Mouse (Mus musculus) kidney, adult 11 months (tissue): ENCODE measurements around the gene Fbxo34.
"Not testable (repeated sequence)": the region's sequence is repeated elsewhere in the genome, so short reads cannot be mapped to it uniquely, and the experiment has no call there.

Experiments
- DNase-seq: peaks from one replicate; pipeline ENCODE4 v3.0.0; 2022

Gene Fbxo34

DNA sequence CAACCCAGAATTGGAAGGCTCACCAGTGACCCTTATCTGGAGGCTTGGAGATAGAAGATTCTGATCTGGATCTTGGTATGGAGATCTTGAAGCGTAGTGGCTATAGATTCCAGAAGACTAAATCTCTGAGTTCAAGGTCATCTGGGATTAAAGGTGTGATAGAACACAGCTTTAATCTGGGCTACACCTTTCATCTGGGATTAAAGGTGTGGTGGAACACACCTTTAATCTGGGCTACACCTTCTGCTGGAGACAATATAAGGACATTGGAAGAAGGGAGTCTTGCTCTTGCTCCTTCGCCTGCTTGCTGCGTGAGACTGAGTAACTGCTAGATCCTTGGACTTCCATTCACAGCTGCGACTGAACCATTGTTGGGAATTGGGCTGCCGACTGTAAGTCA is at the start of gene Fbxo34:
Fbxo34 (plus strand) TSS at position 301 of the 400 bp plus-strand sequence.
- not testable (repeated sequence) for DNase-seq

DNA sequence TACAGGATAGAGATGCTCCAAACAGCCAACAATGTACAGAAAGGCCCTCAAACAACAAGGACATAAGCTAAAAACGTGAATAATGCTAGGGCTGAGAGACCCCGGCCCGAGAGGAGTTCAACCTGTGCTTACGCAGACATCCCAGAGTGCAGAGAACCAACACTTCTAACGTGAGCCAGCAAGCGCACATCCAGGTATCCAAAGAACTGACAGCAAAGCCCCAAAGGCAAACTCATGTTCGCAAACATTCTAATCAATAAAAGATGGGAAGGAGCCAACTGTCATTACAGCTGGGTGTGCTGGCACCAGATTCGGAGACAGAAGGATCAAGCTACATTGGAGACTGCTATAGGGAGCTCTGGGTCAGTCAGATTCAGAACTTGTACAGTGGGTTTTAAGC is 47.5 kb upstream of the Fbxo34 start:
- DNase-seq: no peak

DNA sequence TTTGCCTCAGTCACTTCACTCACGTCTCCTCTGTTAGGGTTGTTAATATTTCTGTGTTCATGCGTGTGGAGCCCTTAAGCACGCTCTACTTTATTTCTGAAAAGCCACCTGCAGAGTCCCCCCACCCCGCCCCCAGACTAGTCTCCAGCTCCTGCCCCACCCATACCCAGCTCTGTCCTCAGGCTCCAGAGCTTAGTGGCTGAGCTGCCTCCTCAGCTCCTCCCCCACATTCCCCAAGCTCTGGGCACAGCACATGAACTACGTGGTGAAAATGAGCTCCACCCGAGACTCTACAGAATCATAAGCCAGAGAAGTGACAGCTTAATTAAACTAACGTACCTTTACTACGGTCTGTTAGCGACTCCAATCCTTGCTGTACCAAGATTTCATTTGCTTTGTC is 44.2 kb upstream of the Fbxo34 start:
- no peak for DNase-seq

DNA sequence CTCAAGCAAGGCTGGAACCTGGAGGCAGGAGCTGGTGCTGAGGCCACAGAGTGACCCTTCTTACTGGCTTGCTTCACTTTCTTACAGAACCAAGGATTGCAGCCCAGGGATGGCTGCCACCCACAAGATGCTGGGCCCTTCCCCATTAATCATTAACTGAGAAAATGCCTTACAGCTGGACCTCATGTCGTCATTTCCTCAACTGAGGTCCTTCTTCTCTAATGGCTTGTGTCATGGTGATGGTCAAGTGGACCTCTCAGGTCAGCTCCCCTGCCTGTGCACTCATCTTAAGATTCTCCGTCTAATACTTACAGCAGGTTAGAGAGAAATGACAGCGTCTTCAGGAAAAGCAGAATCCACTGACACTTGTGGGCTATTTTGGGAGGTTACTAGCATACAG is 32.9 kb upstream of the Fbxo34 start:
- no peak for DNase-seq

DNA sequence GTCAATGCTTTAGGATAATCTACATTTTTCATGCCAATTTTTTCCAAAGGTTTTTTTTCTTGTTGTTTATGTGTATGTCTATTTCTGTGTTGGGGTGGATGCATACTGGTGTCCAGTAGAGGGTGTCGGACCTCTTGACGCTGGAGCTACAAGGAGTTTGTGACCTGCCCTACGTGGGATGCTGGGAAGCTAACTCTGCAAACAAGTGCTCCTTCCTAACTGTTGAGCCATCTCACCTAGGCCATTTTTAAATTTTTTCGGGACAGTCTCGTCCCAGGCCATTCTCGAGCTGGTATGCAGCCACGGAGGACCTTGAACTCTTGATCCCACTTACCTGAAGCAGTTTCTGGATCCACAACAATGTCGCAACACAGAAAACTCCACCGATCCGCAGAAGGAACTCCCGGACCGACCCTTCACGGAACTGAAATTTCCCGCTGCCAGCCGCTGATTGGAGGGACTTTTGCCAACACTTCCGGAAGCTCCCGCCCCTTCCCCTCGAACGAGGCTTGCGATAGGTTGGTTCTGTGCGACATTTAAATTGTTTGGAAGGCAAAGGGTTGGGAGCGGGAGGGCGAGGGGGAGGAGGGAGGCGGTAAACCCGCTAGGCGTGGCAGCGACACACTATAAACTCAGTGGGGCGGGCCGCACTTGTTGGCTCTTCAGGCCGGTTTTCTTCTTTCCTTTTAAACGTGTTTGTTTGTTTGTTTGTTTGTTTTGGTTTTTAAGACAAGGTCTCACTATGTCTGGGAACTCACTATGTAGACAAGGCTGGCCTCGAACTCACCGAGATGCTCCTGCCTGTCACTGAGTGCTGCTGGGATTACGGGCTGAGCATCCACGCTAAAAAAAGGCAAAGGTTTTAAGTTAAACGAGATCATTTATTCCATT is 32.2 kb upstream of the Fbxo34 start, which contains the start of gene Dlgap5:
Dlgap5 (minus strand) TSS at position 633 of the 891 bp plus-strand sequence.
- DNase-seq: peak; percentile 89

DNA sequence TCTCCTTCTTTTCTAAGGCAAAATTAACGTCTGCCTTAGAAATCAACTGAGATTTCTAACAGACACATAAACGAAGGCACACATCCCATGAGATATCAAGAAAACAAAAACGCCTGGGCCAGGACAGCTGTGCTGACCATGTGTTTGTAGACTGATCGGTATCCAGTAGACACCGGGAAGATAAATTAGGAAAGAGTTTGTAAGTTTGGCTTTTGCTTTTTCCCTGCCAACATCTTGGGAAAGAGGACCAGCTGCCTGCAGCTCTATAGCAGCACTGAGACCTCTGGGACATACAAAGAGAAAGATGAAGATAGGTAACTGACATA is 31.6 kb upstream of the Fbxo34 start:
- DNase-seq: no peak

DNA sequence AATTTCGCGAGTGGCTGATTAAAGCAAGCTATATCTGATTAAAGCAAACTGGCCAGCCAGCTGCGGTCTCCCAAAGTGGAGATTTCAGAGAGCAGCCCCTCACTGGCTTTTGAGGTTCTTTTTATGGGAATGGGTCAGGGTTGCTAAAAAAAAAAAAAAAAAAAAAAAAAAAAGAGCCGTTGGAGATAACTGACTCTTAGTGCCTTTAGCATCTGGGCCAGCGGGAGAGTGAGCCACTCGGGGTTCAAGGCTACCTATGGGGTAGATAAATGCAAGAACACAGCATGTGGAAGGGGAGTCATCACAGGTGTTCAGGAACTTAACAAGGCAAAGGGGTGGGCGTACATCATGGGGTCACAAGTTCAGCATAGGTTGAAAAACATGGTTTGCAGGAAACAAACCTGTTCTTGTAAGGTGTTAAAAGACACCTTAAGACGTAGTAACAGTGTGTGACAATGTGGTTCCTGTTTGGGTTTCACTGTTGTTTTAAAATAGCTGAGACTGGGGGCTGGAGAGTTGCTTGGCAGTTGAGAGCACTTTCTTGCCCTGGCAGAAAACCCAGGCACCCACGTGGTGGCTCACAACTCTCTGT is 31.1 kb upstream of the Fbxo34 start:
- no peak for DNase-seq

DNA sequence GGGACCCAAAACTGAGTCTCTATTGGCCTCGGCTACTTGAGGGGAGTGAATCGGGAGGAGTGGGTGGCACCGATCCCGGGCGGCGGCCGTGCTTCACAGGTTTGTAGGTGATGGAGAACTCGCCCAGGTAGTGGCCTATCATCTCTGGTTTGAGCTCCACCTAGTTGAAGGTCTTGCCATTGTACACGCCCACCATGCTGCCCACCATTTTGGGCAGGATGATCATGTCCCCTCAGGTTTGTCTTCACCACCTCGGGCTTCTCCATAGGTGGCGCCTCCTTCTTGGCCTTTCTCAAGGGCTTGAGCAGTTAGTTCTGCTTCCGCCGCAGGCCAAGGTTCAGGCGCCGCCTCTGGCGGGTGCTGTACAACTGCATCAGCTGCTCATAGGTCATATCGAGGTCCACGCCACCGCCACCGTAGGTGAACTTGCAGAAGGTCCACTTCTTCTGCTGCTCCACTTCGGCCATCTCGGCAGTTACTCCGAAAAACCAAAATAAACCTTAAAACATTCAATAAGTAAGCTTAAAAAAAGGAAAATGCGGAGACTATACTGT is 30.4 kb upstream of the Fbxo34 start:
- DNase-seq: no peak

DNA sequence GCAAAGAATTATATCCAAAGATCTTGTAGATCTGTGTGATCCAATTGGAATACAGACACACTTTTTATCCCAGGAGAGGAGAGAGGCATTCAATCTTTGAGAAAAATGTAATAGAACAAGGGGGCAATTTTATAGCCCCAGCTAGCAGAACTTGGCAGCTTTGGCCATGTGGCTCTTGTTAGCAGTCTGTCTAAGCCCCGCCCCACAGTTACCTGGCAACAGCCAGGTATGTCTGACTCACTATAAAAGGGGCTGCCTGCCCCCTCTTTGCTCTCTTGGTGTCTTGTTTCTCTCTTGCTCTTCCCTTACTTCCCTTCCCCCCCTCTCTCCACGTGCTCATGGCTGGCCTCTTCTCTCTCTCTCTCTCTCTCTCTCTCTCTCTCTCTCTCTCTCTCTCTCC is 28.6 kb upstream of the Fbxo34 start:
- no peak for DNase-seq

DNA sequence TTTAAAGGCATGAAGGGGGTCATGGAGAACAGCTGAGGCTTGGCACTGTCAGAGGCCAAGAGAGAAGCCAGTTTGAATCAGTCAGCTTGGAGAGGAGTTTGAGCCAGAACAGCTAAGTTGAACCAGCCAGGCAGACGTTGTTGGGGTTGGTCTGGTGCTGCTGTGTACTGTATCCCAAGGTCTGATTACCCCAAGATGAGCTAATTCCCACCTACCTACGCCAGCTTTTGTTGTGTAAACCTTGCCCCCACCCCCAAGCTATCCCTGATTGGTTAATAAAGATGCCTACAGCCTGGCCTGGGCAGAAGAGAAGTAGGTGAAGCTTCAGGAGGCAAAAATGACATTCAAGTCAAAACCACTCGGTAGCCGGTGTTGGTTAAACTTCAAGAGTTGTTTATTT is 27.8 kb upstream of the Fbxo34 start:
- DNase-seq: no peak

DNA sequence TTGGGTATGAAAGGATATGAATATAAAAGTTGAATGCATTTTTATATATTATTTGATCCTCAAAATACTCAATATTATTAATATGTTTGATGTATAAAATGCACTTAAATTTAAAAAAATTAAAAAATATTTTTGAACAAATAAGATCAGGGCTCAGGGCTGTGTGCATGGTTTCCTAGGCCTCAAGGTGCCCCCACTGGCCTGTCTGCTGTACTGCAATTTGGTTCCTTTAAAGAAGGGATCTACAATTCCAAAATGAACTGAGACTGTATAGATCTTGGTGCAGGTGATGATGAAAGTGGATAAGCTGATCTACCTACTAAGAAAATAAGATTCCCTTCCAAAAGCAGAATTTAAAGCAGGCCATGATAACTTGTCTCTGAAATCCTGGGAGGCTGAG is 17.2 kb upstream of the Fbxo34 start:
- DNase-seq: no peak

DNA sequence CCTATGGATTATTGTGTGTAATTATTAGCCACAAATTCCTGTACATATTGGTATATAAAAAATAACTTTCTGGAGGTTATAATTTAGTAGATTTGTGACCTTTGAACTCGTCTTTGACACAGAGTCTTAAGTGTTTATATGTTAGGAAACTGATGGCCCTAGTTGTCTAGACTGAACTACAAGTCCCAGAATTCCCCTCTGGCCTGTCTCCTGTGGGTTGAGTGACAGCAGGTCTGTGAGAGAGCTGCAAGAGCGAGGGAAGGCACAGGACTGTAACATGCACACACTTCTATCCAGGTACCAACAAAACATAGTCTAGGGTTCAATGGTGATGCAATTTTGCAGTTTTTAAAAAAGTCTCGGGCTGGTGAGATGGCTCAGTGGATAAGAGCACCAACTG is 11.3 kb upstream of the Fbxo34 start:
- DNase-seq: no peak

DNA sequence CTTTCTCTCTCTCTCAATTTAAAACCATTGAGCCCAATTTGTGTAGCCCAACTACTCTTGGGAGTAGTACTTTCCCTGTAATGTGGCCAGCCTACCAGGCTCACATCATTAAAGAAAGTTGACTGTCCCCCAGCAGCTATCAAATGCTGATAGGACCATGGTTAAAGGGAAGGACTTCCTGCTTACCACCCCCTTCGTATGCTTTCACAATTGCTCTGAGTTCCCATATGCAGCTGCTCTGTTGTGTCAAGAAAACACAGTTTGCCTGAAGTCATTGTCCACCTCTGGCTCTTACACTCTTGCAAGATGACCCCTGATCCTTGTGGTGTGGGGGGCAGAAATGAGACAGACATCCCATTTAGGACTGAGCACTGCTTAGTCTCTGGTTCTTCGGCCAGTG is 5.3 kb upstream of the Fbxo34 start:
- no peak for DNase-seq

DNA sequence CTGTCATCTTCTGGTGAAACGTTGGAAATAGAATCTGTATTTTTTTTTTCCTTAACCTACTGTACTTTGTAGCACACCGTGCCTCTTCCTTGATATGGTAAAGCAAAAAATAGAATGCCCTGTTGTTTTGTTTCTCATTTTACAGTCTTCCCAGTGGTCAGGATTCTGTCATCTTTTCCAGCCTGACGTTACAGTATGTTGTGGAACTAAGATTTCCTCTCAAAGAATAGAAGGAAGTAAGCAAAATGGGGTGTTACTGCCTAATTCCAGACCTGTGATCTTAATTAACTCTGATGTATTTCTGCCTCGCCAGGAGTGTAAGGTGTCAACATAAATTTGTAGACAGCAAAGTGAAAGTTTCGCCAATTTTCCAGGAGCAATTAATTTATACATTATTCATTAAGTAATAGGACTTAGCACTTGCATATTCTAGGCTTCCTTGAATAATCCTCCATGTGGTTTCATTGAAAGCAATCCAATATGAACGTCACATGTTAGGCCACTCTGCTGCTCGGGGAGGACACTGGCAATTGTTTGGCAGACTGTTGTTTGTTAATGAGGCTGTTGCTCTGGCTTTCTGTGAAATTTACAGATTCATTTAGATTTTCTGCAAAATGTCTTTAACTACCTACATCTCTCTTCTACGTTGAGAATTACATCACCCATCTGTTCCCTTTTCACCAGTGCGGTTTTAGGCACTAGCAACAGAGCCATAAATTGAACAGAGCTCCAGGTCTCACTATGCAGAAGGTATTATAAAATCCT is 4.7 kb upstream of the Fbxo34 start:
- no peak for DNase-seq

DNA sequence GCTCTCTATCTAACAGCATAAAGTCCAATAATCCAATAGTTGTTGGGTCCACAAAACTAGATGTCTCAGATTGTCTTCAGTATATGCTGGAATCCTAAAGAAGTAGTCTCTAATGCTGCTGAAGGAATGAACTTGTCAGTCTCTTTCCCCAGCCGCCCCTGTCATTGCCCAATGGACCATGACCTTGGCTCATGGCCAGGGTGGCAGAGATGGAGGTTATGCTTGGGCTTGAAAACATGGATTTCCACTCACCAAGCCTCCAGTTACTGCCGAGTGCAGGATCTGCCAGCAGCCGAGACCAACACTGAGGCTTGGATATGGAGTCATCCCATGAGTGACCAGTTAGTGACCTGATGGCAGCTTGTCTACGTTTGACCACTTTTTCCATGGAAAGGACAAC is 9.3 kb downstream of the Fbxo34 start:
- peak; percentile 20 for DNase-seq

DNA sequence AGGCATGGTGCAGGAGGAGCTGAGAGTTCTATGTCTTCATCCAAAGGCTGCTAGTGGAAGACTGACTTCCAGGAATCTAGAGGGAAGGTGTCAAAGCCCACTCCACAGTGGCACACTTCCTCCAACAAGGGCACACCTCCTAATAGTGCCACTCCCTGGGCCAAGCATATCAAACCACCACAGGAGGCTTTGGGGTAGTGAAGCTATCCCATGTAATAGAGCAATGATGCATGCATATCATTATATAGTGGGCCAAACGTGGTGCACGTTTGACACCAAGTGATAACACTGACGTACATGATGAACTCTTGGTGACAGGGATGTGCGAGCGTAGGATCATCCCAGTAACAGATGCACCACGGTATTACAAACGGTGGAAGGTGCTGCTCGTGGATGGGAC is 11.8 kb downstream of the Fbxo34 start:
- DNase-seq: no peak

DNA sequence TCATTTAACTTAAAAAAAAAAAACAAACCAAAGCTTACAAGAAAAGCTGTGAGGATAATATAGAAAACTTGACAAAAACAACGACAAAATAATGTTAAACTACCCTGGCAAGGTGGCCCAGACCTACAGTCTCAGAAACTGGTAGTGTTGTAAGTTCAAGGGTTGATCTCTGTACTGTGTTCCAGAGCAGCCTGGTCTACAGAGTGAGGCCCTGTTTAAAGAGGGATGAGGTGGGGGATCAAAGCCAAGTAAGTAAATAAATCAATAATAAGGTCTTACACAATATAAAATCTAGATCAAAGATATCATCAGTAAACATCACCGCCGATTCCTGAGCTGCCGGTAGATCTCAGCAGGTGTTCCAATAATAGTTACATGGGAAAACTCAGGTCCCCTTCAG is 12.2 kb downstream of the Fbxo34 start:
- no peak for DNase-seq

DNA sequence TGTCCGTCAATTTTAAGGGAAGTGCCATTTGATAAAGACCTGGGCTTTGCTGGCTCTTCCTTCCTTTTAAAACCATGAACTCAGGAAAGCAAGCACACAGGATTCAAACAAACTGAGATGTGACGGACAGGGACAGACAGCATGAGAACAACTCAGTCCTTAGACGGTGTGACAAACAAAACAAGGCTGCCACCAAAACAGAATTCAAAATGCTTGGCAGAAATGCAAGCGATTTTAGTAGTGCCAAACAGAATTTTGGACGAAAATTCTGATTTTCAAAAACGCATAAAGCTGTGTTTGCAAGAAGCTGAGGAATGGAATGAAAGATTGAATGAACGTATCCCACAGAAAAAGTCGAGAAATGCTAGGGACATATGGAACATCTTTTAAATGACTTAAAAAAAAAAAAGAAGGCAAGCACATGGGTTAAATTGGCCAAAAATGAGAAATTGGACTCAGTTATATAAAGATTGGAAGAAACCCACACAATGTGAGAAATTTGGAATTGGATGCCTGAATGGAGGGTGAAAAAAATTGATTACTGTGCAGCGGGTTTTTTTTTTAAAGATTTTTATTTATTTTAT is 12.7 kb downstream of the Fbxo34 start:
- DNase-seq: no peak

DNA sequence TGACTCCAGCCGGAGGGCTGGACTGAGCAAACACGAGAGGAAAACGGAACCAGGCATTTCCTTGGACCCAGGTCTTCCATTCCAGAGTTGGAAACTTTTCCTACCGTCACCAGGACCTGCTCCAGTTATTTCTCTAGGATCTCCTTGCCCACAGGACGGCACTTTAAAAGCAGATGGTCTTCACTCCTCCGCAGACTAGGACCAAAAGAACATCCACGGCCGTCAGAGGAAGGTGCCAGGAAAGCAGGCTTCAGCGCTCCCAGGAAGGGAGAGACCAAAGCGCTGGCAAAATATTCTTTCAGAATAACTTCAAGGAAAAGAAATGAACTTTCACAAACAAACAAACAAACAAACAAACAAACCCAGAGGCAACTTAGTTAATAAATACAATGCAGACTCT is 14.2 kb downstream of the Fbxo34 start:
- DNase-seq: no peak

DNA sequence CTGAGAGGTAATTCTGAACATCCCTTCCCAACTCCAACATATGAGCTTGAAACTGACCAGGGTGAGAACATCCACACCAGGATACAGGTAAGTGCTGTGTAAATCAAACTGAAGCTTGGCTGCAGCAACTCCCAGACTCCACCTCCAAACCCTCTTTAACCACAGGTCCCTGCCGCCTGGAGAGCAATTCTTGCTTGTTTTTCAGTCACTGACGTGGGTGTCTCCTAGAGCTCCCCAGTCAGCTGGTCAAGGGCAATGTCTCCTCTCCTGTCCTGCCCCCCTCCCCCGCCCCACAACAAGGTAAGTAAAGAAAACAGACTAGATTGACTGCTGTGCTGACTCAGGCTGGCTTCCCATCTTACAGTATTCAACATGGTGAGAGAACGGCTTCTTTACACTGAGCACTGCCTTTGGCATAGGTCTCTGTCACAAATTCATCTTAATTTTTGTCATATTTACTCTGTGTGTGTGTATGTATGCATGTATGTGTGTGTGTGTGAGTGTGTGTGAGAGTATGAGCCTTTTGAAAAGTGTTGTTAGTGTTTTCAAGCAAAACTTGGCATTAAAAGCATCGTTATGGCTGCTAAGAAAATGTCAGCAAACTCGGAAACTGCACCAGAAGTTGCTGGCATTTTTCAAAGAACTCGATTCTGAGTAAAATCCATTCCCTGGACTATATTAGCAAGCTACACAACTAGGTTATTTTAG is 15.4 kb downstream of the Fbxo34 start:
- no peak for DNase-seq

DNA sequence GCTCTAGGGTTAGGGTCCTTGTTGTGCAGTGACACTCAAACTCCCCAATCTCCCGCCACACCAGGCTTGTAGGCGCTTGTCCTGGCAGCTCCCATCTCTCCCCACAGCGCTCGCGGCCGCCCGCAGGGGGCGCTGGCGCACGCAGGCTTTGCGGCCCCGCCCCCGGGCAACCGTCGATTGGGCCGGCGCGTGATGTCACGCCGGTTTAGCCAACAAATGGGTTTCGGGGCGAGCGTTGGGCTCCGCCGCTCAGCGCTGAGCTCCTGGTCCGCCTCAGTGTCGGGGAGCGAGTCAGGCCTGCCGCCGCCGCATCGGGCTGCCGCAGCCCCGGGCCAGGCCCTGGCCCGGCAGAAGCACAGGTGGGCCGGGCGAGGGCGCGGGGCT is 22.1 kb downstream of the Fbxo34 start:
- DNase-seq: peak; percentile 93

DNA sequence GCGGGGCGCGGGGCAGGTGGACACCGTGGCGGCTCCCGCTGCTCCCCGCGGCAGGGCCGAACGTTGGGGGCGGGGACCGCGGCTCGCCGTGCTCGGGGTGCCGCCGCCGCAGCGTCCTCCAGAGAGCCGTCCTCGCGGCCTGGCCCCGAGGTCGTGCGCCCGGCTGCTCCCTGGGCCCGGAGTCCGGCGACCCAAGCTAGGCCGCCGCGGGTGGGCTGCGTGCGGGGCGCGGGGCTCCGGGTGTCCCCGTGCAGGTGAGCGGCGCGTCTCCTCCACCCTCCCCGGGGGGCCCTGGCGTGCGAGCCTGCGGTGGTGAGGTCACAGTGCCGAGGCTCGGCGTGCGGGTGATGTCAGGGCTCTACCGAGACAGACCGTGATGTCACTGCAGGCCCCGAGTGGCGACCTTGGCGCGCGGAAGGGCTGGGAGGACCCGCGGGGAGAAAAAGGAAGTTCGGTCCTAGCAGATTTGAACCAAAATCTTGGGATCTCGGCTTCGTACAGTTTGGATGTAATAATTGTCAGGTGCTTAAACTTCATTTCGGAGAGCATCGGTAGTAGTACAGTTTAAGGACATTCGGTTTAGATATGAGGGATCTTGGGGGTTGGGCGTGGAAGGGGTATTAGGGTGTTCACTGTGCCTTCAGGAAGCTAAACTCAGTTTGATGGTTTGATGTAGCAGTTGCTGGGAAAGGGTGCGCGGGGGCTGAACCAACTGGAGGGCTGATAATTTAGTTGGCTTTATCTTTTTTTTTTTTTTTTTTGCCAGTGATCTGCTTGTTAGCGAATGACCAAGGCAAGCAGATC is 22.7 kb downstream of the Fbxo34 start:
- DNase-seq: no peak
